Mouse (Mus musculus) myocyte (in vitro differentiated cells): ENCODE results near the gene Samd4.

ENCODE experiments used
- MAX ChIP-seq: IDR thresholded peaks from one replicate; pipeline ENCODE4 v1.6.1; 2011; ENCODE audit warnings: low read depth, mild to moderate bottlenecking, control low read depth
- MYOD1 ChIP-seq, 3 experiments: IDR thresholded peaks; one replicate each; pipeline ENCODE4 v1.6.1; 2011; ENCODE audit warnings: control low read depth in 2 of 3, low read depth in 2 of 3, mild to moderate bottlenecking in 2 of 3, moderate library complexity in 1 of 3; ENCODE audit not compliant: insufficient read length in 2 of 3, control insufficient read depth in 1 of 3

DNA sequence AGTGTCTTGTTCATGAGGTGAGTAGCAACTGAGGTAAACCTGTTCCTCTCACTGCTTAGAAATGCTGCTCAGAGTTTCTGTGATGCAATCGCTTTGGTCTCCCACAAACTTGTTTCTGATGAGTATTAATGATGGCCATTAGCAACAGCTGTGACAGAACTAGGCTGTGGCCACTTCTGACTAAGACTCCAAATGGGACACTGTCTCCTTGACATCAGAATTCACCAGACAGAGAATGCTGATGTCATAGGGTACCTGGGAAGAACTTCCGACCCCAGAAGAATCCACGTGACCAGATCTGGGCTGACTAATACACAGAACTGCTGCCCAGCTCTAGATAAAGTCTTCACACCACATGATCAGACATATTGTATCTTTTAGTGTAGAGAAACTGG lies 194.9 kb downstream of the Samd4 start:
- TF ChIP-seq MYOD1 (IDR thresholded peaks at IDR 0.05; ENCODE audit: control insufficient read depth in 1 of 3, insufficient read length in 2 of 3, low read depth in 2 of 3) (no peak), MAX (no peak)
